ENCODE assay signal across 32 mouse cellular contexts in the genomic region with DNA sequence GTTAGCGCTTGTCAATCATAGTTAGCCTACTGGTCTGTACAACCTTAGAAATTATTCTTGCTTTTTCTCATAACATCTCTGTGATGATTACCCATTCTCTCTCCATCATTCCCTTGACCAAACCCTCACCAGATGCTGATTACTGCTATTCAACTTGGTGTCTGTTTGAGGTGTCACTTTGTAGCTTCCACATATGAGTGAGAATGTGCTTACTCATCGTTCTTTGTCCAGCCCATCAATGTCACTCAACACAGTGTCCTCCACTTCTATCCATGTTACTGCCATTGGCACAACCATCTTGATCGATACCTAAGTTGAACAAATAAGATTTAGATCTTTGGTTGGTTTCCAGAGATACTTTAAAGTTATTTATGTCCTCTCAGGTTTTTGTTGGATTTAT.
"Had no signal": no experiment of that assay in that cellular context is flagged by ENCODE, and none has a peak within 500 bp of the region (broad histone marks: within the 10 kb centered on the region; RNA-seq: fewer than 3 reads in every experiment).

No protein-coding gene starts in this region.

- H3K9ac ChIP-seq: limb, embryonic 12.5 days; limb, embryonic 13.5 days; limb, embryonic 15.5 days; liver, embryonic 12.5 days; liver, embryonic 13.5 days; liver, embryonic 14.5 days; liver, embryonic 15.5 days; liver, postnatal 0 days; lung, embryonic 14.5 days; lung, embryonic 15.5 days; midbrain, embryonic 12.5 days; midbrain, embryonic 13.5 days; midbrain, embryonic 15.5 days; neural tube, embryonic 12.5 days had no signal

- H3K27ac ChIP-seq: limb, embryonic 10.5 days; limb, embryonic 12.5 days; limb, embryonic 13.5 days; limb, embryonic 15.5 days; liver, embryonic 12.5 days; liver, embryonic 13.5 days; liver, embryonic 14.5 days; liver, embryonic 15.5 days; lung, embryonic 15.5 days; macrophage; midbrain, embryonic 10.5 days; midbrain, embryonic 12.5 days; midbrain, embryonic 13.5 days; midbrain, embryonic 15.5 days; neural tube, embryonic 12.5 days had no signal

- H3K4me3 ChIP-seq: limb, embryonic 10.5 days; limb, embryonic 12.5 days; limb, embryonic 13.5 days; limb, embryonic 15.5 days; liver, embryonic 12.5 days; liver, embryonic 13.5 days; liver, embryonic 15.5 days; lung, embryonic 15.5 days; megakaryocyte, embryonic 14.5 days; midbrain, embryonic 10.5 days; midbrain, embryonic 12.5 days; midbrain, embryonic 13.5 days; midbrain, embryonic 15.5 days; myocyte; neural tube, embryonic 12.5 days had no signal

- H3K36me3 ChIP-seq: limb, embryonic 10.5 days; limb, embryonic 12.5 days; limb, embryonic 13.5 days; limb, embryonic 15.5 days; liver, embryonic 12.5 days; liver, embryonic 13.5 days; liver, embryonic 15.5 days; lung, embryonic 15.5 days; midbrain, embryonic 10.5 days; midbrain, embryonic 12.5 days; midbrain, embryonic 13.5 days; midbrain, embryonic 15.5 days; neural tube, embryonic 12.5 days had no signal

- DNase-seq: left cerebral cortex, postnatal 4 days; liver; liver, embryonic 13.5 days; liver, postnatal 0 days; lung, adult 18-20 months; lung, adult 2 months; lung, embryonic 14.5 days; lung, postnatal 10 days; lung, postnatal 14 days; lung, postnatal 36 days; lung, postnatal 4 days; midbrain, embryonic 14.5 days had no signal

- ATAC-seq: liver, embryonic 12.5 days; liver, postnatal 0 days; lung, postnatal 0 days; midbrain, embryonic 13.5 days; midbrain, embryonic 15.5 days; midbrain, embryonic 16.5 days had no signal

- H3K4me2 ChIP-seq: limb, embryonic 12.5 days; limb, embryonic 13.5 days; limb, embryonic 15.5 days; liver, embryonic 11.5 days; liver, embryonic 12.5 days; liver, embryonic 13.5 days; liver, embryonic 15.5 days; lung, embryonic 14.5 days; lung, embryonic 15.5 days; midbrain, embryonic 11.5 days; midbrain, embryonic 12.5 days; midbrain, embryonic 13.5 days; midbrain, embryonic 15.5 days; neural tube, embryonic 12.5 days had no signal

- H3K9me3 ChIP-seq: limb, embryonic 10.5 days; limb, embryonic 12.5 days; limb, embryonic 13.5 days; limb, embryonic 15.5 days; liver, embryonic 12.5 days; liver, embryonic 13.5 days; liver, embryonic 15.5 days; lung, embryonic 15.5 days; midbrain, embryonic 10.5 days; midbrain, embryonic 12.5 days; midbrain, embryonic 13.5 days; midbrain, embryonic 15.5 days; neural tube, embryonic 12.5 days had no signal

- H3K4me1 ChIP-seq: limb, embryonic 10.5 days; limb, embryonic 12.5 days; limb, embryonic 13.5 days; limb, embryonic 15.5 days; liver, embryonic 12.5 days; liver, embryonic 13.5 days; liver, embryonic 15.5 days; lung, embryonic 15.5 days; megakaryocyte, embryonic 14.5 days; midbrain, embryonic 10.5 days; midbrain, embryonic 12.5 days; midbrain, embryonic 13.5 days; midbrain, embryonic 15.5 days; neural tube, embryonic 12.5 days had no signal

- H3K27me3 ChIP-seq: limb, embryonic 12.5 days; limb, embryonic 13.5 days; limb, embryonic 15.5 days; liver, embryonic 12.5 days; liver, embryonic 13.5 days; liver, embryonic 15.5 days; lung, embryonic 15.5 days; megakaryocyte, embryonic 14.5 days; midbrain, embryonic 12.5 days; midbrain, embryonic 13.5 days; midbrain, embryonic 15.5 days; neural tube, embryonic 12.5 days had no signal
